Mouse (Mus musculus): ENCODE data around the gene Slc6a8.

GRCm38 (mm10) chrX:73676668-73677067 lies 3.7 kb downstream of the Slc6a8 start:
- TF ChIP-seq CTCF (conservative IDR thresholded peaks at IDR 0.05; ENCODE audit: low read length) (no peak), POU5F1 (IDR thresholded peaks at IDR 0.05; ENCODE audit: borderline replicate concordance, low read length) (no peak)
